8 mouse cellular contexts compared by ENCODE assay signal in genomic region chr10:37135951-37136751, GRCm38 (mm10). TPM values are rescaled to one million over a fixed set of nuclear protein-coding genes. Genes with fewer than 3 reads are reported as not detected.
DNase-seq lines count a peak whose midpoint lies in the region; ATAC-seq lines count a peak whose summit lies in the region.

No protein-coding gene starts in this region.

- H3K4me1 ChIP-seq in hindbrain, embryonic 13.5 days (replicated peaks): peaks cover 19% of the 10 kb centered on the region

- H3K4me2 ChIP-seq in hindbrain, embryonic 13.5 days: peak overlapping the region; percentile 81

- under 1% methylated on average over 88 of the region's 99 CpGs for WGBS in hindbrain, embryonic 13.5 days

- peak overlapping the region; percentile 99 for H3K9ac ChIP-seq in hindbrain, embryonic 13.5 days

- H3K27me3 ChIP-seq in hindbrain, embryonic 13.5 days: no peaks in the 10 kb centered on the region

- ATAC-seq in hindbrain, embryonic 13.5 days (ENCODE audit: low FRiP score): no peak

- DNase-seq in MN1 (ENCODE audit: low spot score): peak; percentile 80
- DNase-seq in cerebellum, adult 18-20 months: peak; percentile 40 to 77
- DNase-seq in frontal cortex, postnatal 14 days (ENCODE audit: low spot score in 2 of 2): peak; percentile 19 to 47
- peak; percentile 10 for DNase-seq in left cerebral cortex, adult 11 months (ENCODE audit: low spot score)
- DNase-seq in lung, postnatal 25 days (ENCODE audit: low spot score): peak; percentile 44
- DNase-seq in retina, postnatal 1 day: peak; percentile 61
- DNase-seq in urinary bladder, adult 2 months (ENCODE audit: low spot score): peak; percentile 55

- H3K4me3 ChIP-seq in hindbrain, embryonic 13.5 days: peak overlapping the region; percentile 84

- peaks cover 22% of the 10 kb centered on the region for H3K36me3 ChIP-seq in hindbrain, embryonic 13.5 days

- peak overlapping the region; percentile 99 for H3K27ac ChIP-seq in hindbrain, embryonic 13.5 days

- H3K9me3 ChIP-seq in hindbrain, embryonic 13.5 days: no peaks in the 10 kb centered on the region

RNA-seq across cellular contexts. Expression of gene Marcks, which starts 2.6 kb away (rescaled TPM):
- 254 and 257 TPM in 2 replicates for polyA plus RNA-seq in hindbrain, embryonic 13.5 days (2015; fragmentation: Nextera tagmentation; extraction: Ambion mirVana)
- 67.3 and 70.4 TPM in 2 replicates for polyA plus RNA-seq in urinary bladder, adult 2 months (2012; rRNA removed)

Comparison
In these comparisons a context has a peak if more than half of its experiments do, and no peak if none do; other contexts are left out.
1. DNase-seq: peak in every context shown above with its lines; median percentile 80 in MN1; 61 in retina, postnatal 1 day; 58 in cerebellum, adult 18-20 months; 55 in urinary bladder, adult 2 months; 44 in lung, postnatal 25 days; 33 in frontal cortex, postnatal 14 days; 10 in left cerebral cortex, adult 11 months.